Mouse (Mus musculus) midbrain, embryonic 14.5 days (tissue): ENCODE measurements at regions not wholly inside any gene's neighbourhood (a gene's known extent, or its start where the extent isn't known, plus 50 kb on each side); places are given as distances from the start of the nearest gene placed in this dataset.

ENCODE experiments used
- ATAC-seq: fragments of 200-750 bp; cut with Nextera tagmentation; 2 replicates; pipeline ENCODE4 v1.8.0; 2017; ENCODE audit warnings: moderate number of reproducible peaks, moderate library complexity; ENCODE audit not compliant: low FRiP score, low TSS enrichment
- DNase-seq: peaks from one replicate; pipeline ENCODE4 v3.0.0-alpha.2; 2015
- H3K27ac ChIP-seq: fragments of 300-500 bp; sonication (generic); replicated peaks from 2 replicates; pipeline ENCODE4 v1.5.1; 2014; ENCODE audit warnings: mild to moderate bottlenecking, low read depth, low read length, moderate library complexity
- H3K27me3 ChIP-seq: fragments of 300-500 bp; sonication (generic); 2 replicates; pipeline ENCODE4 v1.6.1; 2014; ENCODE audit warnings: low read length, control low read depth, mixed read lengths; ENCODE audit not compliant: control insufficient read depth, insufficient read depth
- H3K36me3 ChIP-seq: fragments of 300-500 bp; sonication (generic); 2 replicates; pipeline ENCODE4 v1.6.1; 2014; ENCODE audit warnings: low read length, control low read depth; ENCODE audit not compliant: control insufficient read depth, insufficient read depth
- H3K4me1 ChIP-seq: fragments of 300-500 bp; sonication (generic); 2 replicates; pipeline ENCODE4 v1.6.1; 2014; ENCODE audit warnings: mild to moderate bottlenecking, antibody characterized with exemption, low read length, control low read depth; ENCODE audit not compliant: control insufficient read depth, insufficient read depth
- H3K4me2 ChIP-seq: fragments of 300-500 bp; sonication (generic); 2 replicates; pipeline ENCODE4 v1.6.1; 2014; ENCODE audit warnings: mild to moderate bottlenecking, low read length, moderate library complexity
- H3K4me3 ChIP-seq: fragments of 300-500 bp; sonication (generic); replicated peaks from 2 replicates; pipeline ENCODE4 v1.5.1; 2014; ENCODE audit warnings: low read depth, low read length
- H3K9ac ChIP-seq: fragments of 300-500 bp; sonication (generic); replicated peaks from 2 replicates; pipeline ENCODE4 v1.6.1; 2014; ENCODE audit warnings: mild to moderate bottlenecking, low read length, moderate library complexity
- H3K9me3 ChIP-seq: fragments of 300-500 bp; sonication (generic); 2 replicates; pipeline ENCODE4 v1.6.1; 2016; ENCODE audit warnings: low read length, control low read depth, mixed read lengths; ENCODE audit not compliant: control insufficient read depth
- WGBS: fragments of 180-500 bp; shearing (Covaris S2); extraction: QIAGEN DNeasy Blood & Tissue Kit; methylation state at CpG from one replicate; pipeline ENCODE4 v1.1.7; 2014; 5-methylcytosine and 5-hydroxymethylcytosine counted together

- Histone ChIP-seq H3K27me3 (peaks cover 51% of the 10 kb centered on the region), H3K27ac (no peak overlapping the region), H3K4me1 (peaks cover 6% of the 10 kb centered on the region; the same call in 1 of the 2 replicates), H3K9me3 (no peaks in the 10 kb centered on the region), H3K4me3 (no peak overlapping the region), H3K9ac (no peak overlapping the region), H3K36me3 (no peaks in the 10 kb centered on the region), H3K4me2 (no peak overlapping the region)
- no peak for ATAC-seq
- no peak for DNase-seq
- whole genome bisulfite sequencing = 90% methylated on average over 10 of the region's 10 CpGs
These were observed 307.9 kb downstream of the Mtx2 start for GRCm38 (mm10) chr2:75133298-75134080.

GRCm38 (mm10) chr2:75136618-75137017, 311.0 kb downstream of the Mtx2 start:
- peaks cover 74% of the 10 kb centered on the region for H3K27me3 ChIP-seq
- H3K36me3 ChIP-seq = no peaks in the 10 kb centered on the region
- H3K9ac ChIP-seq = no peak overlapping the region
- H3K27ac ChIP-seq = no peak overlapping the region
- H3K4me2 ChIP-seq = no peak overlapping the region
- H3K4me3 ChIP-seq = no peak overlapping the region
- 12% methylated on average over 8 of the region's 8 CpGs for WGBS
- H3K4me1 ChIP-seq = peaks cover 6% of the 10 kb centered on the region; the same call in 1 of the 2 replicates
- DNase-seq = no peak
- H3K9me3 ChIP-seq = no peaks in the 10 kb centered on the region
- ATAC-seq = no peak

- Histone ChIP-seq H3K9me3 (no peaks in the 10 kb centered on the region), H3K4me2 (peak overlapping the region; percentile 78), H3K27me3 (peaks cover 68% of the 10 kb centered on the region), H3K4me1 (peaks cover 6% of the 10 kb centered on the region; the same call in 1 of the 2 replicates), H3K36me3 (no peaks in the 10 kb centered on the region), H3K9ac (peak overlapping the region; percentile 36), H3K4me3 (peak overlapping the region; percentile 35), H3K27ac (no peak overlapping the region)
- WGBS = under 1% methylated on average over 42 of the region's 42 CpGs
- DNase-seq (peak; percentile 42), ATAC-seq (no peak)
These were observed 311.8 kb downstream of the Mtx2 start for GRCm38 (mm10) chr2:75137133-75137982.

- Histone ChIP-seq H3K4me2 (peak overlapping the region; percentile 78), H3K9me3 (no peaks in the 10 kb centered on the region), H3K36me3 (no peaks in the 10 kb centered on the region), H3K4me1 (peaks cover 6% of the 10 kb centered on the region; the same call in 1 of the 2 replicates), H3K27ac (no peak overlapping the region), H3K27me3 (peaks cover 63% of the 10 kb centered on the region), H3K9ac (peak overlapping the region; percentile 36), H3K4me3 (peak overlapping the region; percentile 35)
- 3% methylated on average over 29 of the region's 29 CpGs for WGBS
- DNase-seq = peak; percentile 84
- ATAC-seq = no peak
These were observed 312.6 kb downstream of the Mtx2 start for GRCm38 (mm10) chr2:75137983-75138745.

- 29% methylated on average over 9 of the region's 9 CpGs for WGBS
- DNase-seq = no peak
- Histone ChIP-seq H3K27ac (no peak overlapping the region), H3K4me3 (no peak overlapping the region), H3K4me1 (peaks cover 6% of the 10 kb centered on the region; the same call in 1 of the 2 replicates), H3K9me3 (no peaks in the 10 kb centered on the region), H3K27me3 (peaks cover 58% of the 10 kb centered on the region), H3K9ac (no peak overlapping the region), H3K36me3 (no peaks in the 10 kb centered on the region), H3K4me2 (no peak overlapping the region)
- ATAC-seq = no peak
These were observed 313.1 kb downstream of the Mtx2 start for GRCm38 (mm10) chr2:75138746-75139060.

- H3K4me3 ChIP-seq = no peak overlapping the region
- DNase-seq (no peak), ATAC-seq (no peak)
- H3K36me3 ChIP-seq = no peaks in the 10 kb centered on the region
- WGBS = 54% methylated on average over 2 of the region's 2 CpGs
- H3K4me1 ChIP-seq = peaks cover 6% of the 10 kb centered on the region; the same call in 1 of the 2 replicates
- H3K27me3 ChIP-seq = peaks cover 56% of the 10 kb centered on the region
- H3K27ac ChIP-seq = no peak overlapping the region
- H3K9ac ChIP-seq = no peak overlapping the region
- H3K9me3 ChIP-seq = no peaks in the 10 kb centered on the region
- H3K4me2 ChIP-seq = no peak overlapping the region
These were observed 313.9 kb downstream of the Mtx2 start for GRCm38 (mm10) chr2:75139544-75139943.

- Histone ChIP-seq H3K4me2 (no peak overlapping the region), H3K4me1 (peaks cover under 1% of the 10 kb centered on the region; the same call in 1 of the 2 replicates), H3K9me3 (no peaks in the 10 kb centered on the region), H3K4me3 (no peak overlapping the region), H3K27ac (no peak overlapping the region), H3K36me3 (no peaks in the 10 kb centered on the region), H3K27me3 (peaks cover 31% of the 10 kb centered on the region), H3K9ac (no peak overlapping the region)
- ATAC-seq (no peak), DNase-seq (no peak)
- WGBS = 1% methylated on average over 2 of the region's 2 CpGs
These were observed 317.1 kb downstream of the Mtx2 start for GRCm38 (mm10) chr2:75142675-75143074.

- WGBS = 87% methylated on average over 12 of the region's 12 CpGs
- no peak overlapping the region for H3K4me2 ChIP-seq
- peaks cover 11% of the 10 kb centered on the region for H3K27me3 ChIP-seq
- no peak for DNase-seq
- ATAC-seq = no peak
- no peak overlapping the region for H3K9ac ChIP-seq
- no peak overlapping the region for H3K27ac ChIP-seq
- no peaks in the 10 kb centered on the region for H3K4me1 ChIP-seq
- no peak overlapping the region for H3K4me3 ChIP-seq
- no peaks in the 10 kb centered on the region for H3K9me3 ChIP-seq
- H3K36me3 ChIP-seq = no peaks in the 10 kb centered on the region
These were observed 319.3 kb downstream of the Mtx2 start for GRCm38 (mm10) chr2:75144861-75145260.
